Mouse (Mus musculus): Measurements from ENCODE around the gene Fkbp11. TPM values are rescaled to one million over a fixed set of nuclear protein-coding genes. Genes with fewer than 3 reads are reported as not detected.
A peak's percentile ranks its signal among the peaks of the same experiment; 100 is the strongest.

Gene Fkbp11
- polyA plus RNA-seq, 2 experiments: 70.1 to 123 TPM

GRCm38 (mm10) chr15:98680660-98681059 is 47.3 kb downstream of the Fkbp11 start:
- ATAC-seq (ENCODE audit: insufficient read depth) (no peak), DNase-seq (ENCODE audit: low read depth in 3 of 3, low spot score in 3 of 3) (no peak)
- no peak overlapping the region for H3K4me2 ChIP-seq (ENCODE audit: low read depth)
- no peak for TF ChIP-seq CTCF (IDR thresholded peaks at IDR 0.05; ENCODE audit: low read depth)
- no peak for TF ChIP-seq EP300 (IDR thresholded peaks at IDR 0.05; ENCODE audit: low read depth)
- no peak overlapping the region for H3K9ac ChIP-seq (replicated peaks)
- 0 out of 4 replicates have a peak, but pooled peaks cover 0 to 6% of the 10 kb centered on the region in 2 experiments for H3K4me1 ChIP-seq (replicated peaks; ENCODE audit: control insufficient read depth in 2 of 2, insufficient read depth in 2 of 2, low read length in 1 of 2)
- no peak overlapping the region for H3K4me3 ChIP-seq (ENCODE audit: insufficient read depth in 1 of 2, low read depth in 2 of 2, low read length in 2 of 2)
- WGBS (ENCODE audit: insufficient replicate concordance): 64% methylated on average over 8 of the region's 8 CpGs
- H3K27ac ChIP-seq: no peak overlapping the region
- H3K36me3 ChIP-seq (replicated peaks; ENCODE audit: control insufficient read depth, insufficient read depth, low read depth): no peaks in the 10 kb centered on the region
- H3K27me3 ChIP-seq (ENCODE audit: control insufficient read depth, insufficient read depth, low read length): peaks cover 27% of the 10 kb centered on the region
- H3K9me3 ChIP-seq (ENCODE audit: control insufficient read depth, low read length): no peaks in the 10 kb centered on the region

- Histone ChIP-seq H3K27ac (no peak overlapping the region), H3K27me3 (ENCODE audit: control insufficient read depth, insufficient read depth, low read length) (peaks cover 47% of the 10 kb centered on the region), H3K36me3 (replicated peaks; ENCODE audit: control insufficient read depth, insufficient read depth, low read depth) (no peaks in the 10 kb centered on the region), H3K4me1 (replicated peaks; ENCODE audit: control insufficient read depth in 2 of 2, insufficient read depth in 2 of 2, low read length in 1 of 2) (0 out of 4 replicates have a peak, but pooled peaks cover 0 to 6% of the 10 kb centered on the region in 2 experiments), H3K9ac (replicated peaks) (no peak overlapping the region), H3K9me3 (ENCODE audit: control insufficient read depth, low read length) (no peaks in the 10 kb centered on the region), H3K4me3 (ENCODE audit: insufficient read depth in 1 of 2, low read depth in 2 of 2, low read length in 2 of 2) (no peak overlapping the region), H3K4me2 (ENCODE audit: low read depth) (no peak overlapping the region)
- TF ChIP-seq CTCF (IDR thresholded peaks at IDR 0.05; ENCODE audit: low read depth): no peak
- no peak for TF ChIP-seq EP300 (IDR thresholded peaks at IDR 0.05; ENCODE audit: low read depth)
- no peak for DNase-seq (ENCODE audit: low read depth in 3 of 3, low spot score in 3 of 3)
- ATAC-seq (ENCODE audit: insufficient read depth): no peak
- 62% methylated on average over 7 of the region's 7 CpGs for WGBS (ENCODE audit: insufficient replicate concordance)
Measured at GRCm38 (mm10) chr15:98677977-98678376, 50.0 kb downstream of the Fkbp11 start.

GRCm38 (mm10) chr15:98676940-98677728 is 50.9 kb downstream of the Fkbp11 start, which contains the start of gene Rnd1:
TSS of gene Rnd1 (minus strand) at chr15:98677461.
- DNase-seq (ENCODE audit: low read depth in 3 of 3, low spot score in 3 of 3) (peak; percentile 61 to 68 (median 62)), ATAC-seq (ENCODE audit: insufficient read depth) (peak; percentile 89)
- Histone ChIP-seq H3K27ac (no peak within 1 kb of the TSS), H3K36me3 (replicated peaks; ENCODE audit: control insufficient read depth, insufficient read depth, low read depth) (no peaks in the 10 kb centered on the region), H3K9ac (replicated peaks) (no peak within 1 kb of the TSS), H3K4me3 (ENCODE audit: insufficient read depth in 1 of 2, low read depth in 2 of 2, low read length in 2 of 2) (peak within 1 kb of the TSS; percentile 1 to 40), H3K4me2 (ENCODE audit: low read depth) (peak within 1 kb of the TSS; percentile 42), H3K4me1 (replicated peaks; ENCODE audit: control insufficient read depth in 2 of 2, insufficient read depth in 2 of 2, low read length in 1 of 2) (0 out of 4 replicates have a peak, but pooled peaks cover 0 to 6% of the 10 kb centered on the region in 2 experiments), H3K27me3 (ENCODE audit: control insufficient read depth, insufficient read depth, low read length) (peaks cover 47% of the 10 kb centered on the region), H3K9me3 (ENCODE audit: control insufficient read depth, low read length) (no peaks in the 10 kb centered on the region)
- TF ChIP-seq EP300 (IDR thresholded peaks at IDR 0.05; ENCODE audit: low read depth): no peak
- TF ChIP-seq CTCF (IDR thresholded peaks at IDR 0.05; ENCODE audit: low read depth): peak; percentile 13; the same call in 1 of the 2 replicates
- WGBS (ENCODE audit: insufficient replicate concordance): 2% methylated on average over 37 of the region's 37 CpGs

GRCm38 (mm10) chr15:98676471-98676870 is 51.5 kb downstream of the Fkbp11 start:
- TF ChIP-seq EP300 (IDR thresholded peaks at IDR 0.05; ENCODE audit: low read depth) (no peak), CTCF (IDR thresholded peaks at IDR 0.05; ENCODE audit: low read depth) (no peak)
- Histone ChIP-seq H3K4me1 (replicated peaks; ENCODE audit: control insufficient read depth in 2 of 2, insufficient read depth in 2 of 2, low read length in 1 of 2) (0 out of 4 replicates have a peak, but pooled peaks cover 0 to 6% of the 10 kb centered on the region in 2 experiments), H3K4me2 (ENCODE audit: low read depth) (peak overlapping the region; percentile 42), H3K36me3 (replicated peaks; ENCODE audit: control insufficient read depth, insufficient read depth, low read depth) (no peaks in the 10 kb centered on the region), H3K27ac (no peak overlapping the region), H3K4me3 (ENCODE audit: insufficient read depth in 1 of 2, low read depth in 2 of 2, low read length in 2 of 2) (no peak overlapping the region), H3K9me3 (ENCODE audit: control insufficient read depth, low read length) (no peaks in the 10 kb centered on the region), H3K27me3 (ENCODE audit: control insufficient read depth, insufficient read depth, low read length) (peaks cover 47% of the 10 kb centered on the region), H3K9ac (replicated peaks) (no peak overlapping the region)
- 4% methylated on average over 9 of the region's 9 CpGs for WGBS (ENCODE audit: insufficient replicate concordance)
- DNase-seq (ENCODE audit: low read depth in 3 of 3, low spot score in 3 of 3) (no peak), ATAC-seq (ENCODE audit: insufficient read depth) (no peak)

- Histone ChIP-seq H3K4me3 (ENCODE audit: insufficient read depth in 1 of 2, low read depth in 2 of 2, low read length in 2 of 2) (no peak overlapping the region), H3K9me3 (ENCODE audit: control insufficient read depth, low read length) (no peaks in the 10 kb centered on the region), H3K27ac (no peak overlapping the region), H3K4me2 (ENCODE audit: low read depth) (no peak overlapping the region), H3K9ac (replicated peaks) (no peak overlapping the region), H3K36me3 (replicated peaks; ENCODE audit: control insufficient read depth, insufficient read depth, low read depth) (no peaks in the 10 kb centered on the region), H3K27me3 (ENCODE audit: control insufficient read depth, insufficient read depth, low read length) (peaks cover 47% of the 10 kb centered on the region), H3K4me1 (replicated peaks; ENCODE audit: control insufficient read depth in 2 of 2, insufficient read depth in 2 of 2, low read length in 1 of 2) (0 out of 4 replicates have a peak, but pooled peaks cover 0 to 6% of the 10 kb centered on the region in 2 experiments)
- WGBS (ENCODE audit: insufficient replicate concordance): 14% methylated on average over 14 of the region's 14 CpGs
- DNase-seq (ENCODE audit: low read depth in 3 of 3, low spot score in 3 of 3): no peak
- no peak for TF ChIP-seq CTCF (IDR thresholded peaks at IDR 0.05; ENCODE audit: low read depth)
- TF ChIP-seq EP300 (IDR thresholded peaks at IDR 0.05; ENCODE audit: low read depth): no peak
- ATAC-seq (ENCODE audit: insufficient read depth): no peak
Measured at GRCm38 (mm10) chr15:98675634-98676250, 52.3 kb downstream of the Fkbp11 start.
